Mouse (Mus musculus): ENCODE results near the gene Spocd1.

Spocd1 gene

GRCm38 (mm10) chr4:129970168-129970567 is 41.1 kb downstream of the Spocd1 start:
- intact Hi-C loops (cut with DNase I), result no loop called here

GRCm38 (mm10) chr4:129970861-129971260 is 41.8 kb downstream of the Spocd1 start:
- intact Hi-C loops (cut with DNase I), result no loop called here

- intact Hi-C loops (cut with DNase I), result no loop called here
These were observed 42.9 kb downstream of the Spocd1 start for GRCm38 (mm10) chr4:129971989-129972388.

GRCm38 (mm10) chr4:129974285-129974684 is 45.2 kb downstream of the Spocd1 start:
- intact Hi-C loops (cut with DNase I), result no loop called here

GRCm38 (mm10) chr4:129977256-129977655 is 48.2 kb downstream of the Spocd1 start:
- intact Hi-C loops (cut with DNase I), result no loop called here

GRCm38 (mm10) chr4:129978227-129978626 is 49.2 kb downstream of the Spocd1 start:
- intact Hi-C loops (cut with DNase I), result no loop called here

GRCm38 (mm10) chr4:129978930-129979329 is 49.9 kb downstream of the Spocd1 start:
- intact Hi-C loops (cut with DNase I), result no loop called here

GRCm38 (mm10) chr4:129981657-129982056 is 52.6 kb downstream of the Spocd1 start:
- intact Hi-C loops (cut with DNase I), result no loop called here

- intact Hi-C loops (cut with DNase I), result no loop called here
These were observed 54.0 kb downstream of the Spocd1 start for GRCm38 (mm10) chr4:129983046-129983445.

- intact Hi-C loops (cut with DNase I), result no loop called here
These were observed 54.8 kb downstream of the Spocd1 start for GRCm38 (mm10) chr4:129983764-129984420.

- intact Hi-C loops (cut with DNase I), result no loop called here
These were observed 55.5 kb downstream of the Spocd1 start, which contains the start of gene Adgrb2 for GRCm38 (mm10) chr4:129984421-129985061. Adgrb2 (plus strand) TSS chr4:129984870.

GRCm38 (mm10) chr4:129985161-129985670 is 56.2 kb downstream of the Spocd1 start:
- intact Hi-C loops (cut with DNase I), result no loop called here

GRCm38 (mm10) chr4:129985671-129986441 is 56.8 kb downstream of the Spocd1 start:
- intact Hi-C loops (cut with DNase I), result no loop called here

GRCm38 (mm10) chr4:129987825-129988504 is 58.9 kb downstream of the Spocd1 start:
- intact Hi-C loops (cut with DNase I), result no loop called here

- intact Hi-C loops (cut with DNase I), result loop anchor here (5.0 kb wide), 1 partner anchor 42 kb away; no protein-coding TSS in a partner anchor
These were observed 60.9 kb downstream of the Spocd1 start for GRCm38 (mm10) chr4:129989925-129990324.

- intact Hi-C loops (cut with DNase I), result loop anchor here (5.0 kb wide), 1 partner anchor 40 kb away; no protein-coding TSS in a partner anchor
These were observed 63.7 kb downstream of the Spocd1 start for GRCm38 (mm10) chr4:129992720-129993119.

GRCm38 (mm10) chr4:129993213-129993612 is 64.2 kb downstream of the Spocd1 start:
- intact Hi-C loops (cut with DNase I), result loop anchor here (5.0 kb wide), 1 partner anchor 39 kb away; no protein-coding TSS in a partner anchor

GRCm38 (mm10) chr4:129993944-129994695 is 65.1 kb downstream of the Spocd1 start:
- intact Hi-C loops (cut with DNase I), result loop anchor here (5.0 kb wide), 1 partner anchor 38 kb away; no protein-coding TSS in a partner anchor

- intact Hi-C loops (cut with DNase I), result loop anchor here (5.0 kb wide), 1 partner anchor 38 kb away; no protein-coding TSS in a partner anchor
These were observed 65.7 kb downstream of the Spocd1 start for GRCm38 (mm10) chr4:129994728-129995127.

- intact Hi-C loops (cut with DNase I), result no loop called here
These were observed 66.2 kb downstream of the Spocd1 start for GRCm38 (mm10) chr4:129995255-129995654.
